Mouse (Mus musculus) heart, postnatal 0 days (tissue): ENCODE results near the gene Prkd3. TPM values are rescaled to one million over a fixed set of nuclear protein-coding genes. Genes with fewer than 3 reads are reported as not detected.

Experiments used
- ATAC-seq: fragments of 200-750 bp; cut with Nextera tagmentation; 2 replicates; pipeline ENCODE4 v1.8.0; 2017; ENCODE audit warnings: low read depth, moderate number of reproducible peaks, moderate library complexity; ENCODE audit not compliant: insufficient read depth
- DNase-seq: peaks from one replicate; pipeline ENCODE4 v3.0.0-alpha.2; 2016; ENCODE audit warnings: low spot score
- H3K27ac ChIP-seq: fragments of 300-500 bp; sonication (generic); 2 replicates; pipeline ENCODE4 v1.5.1; 2014; ENCODE audit warnings: low read depth, mild to moderate bottlenecking
- H3K27me3 ChIP-seq: fragments of 300-500 bp; sonication (generic); 2 replicates; pipeline ENCODE4 v1.6.1; 2014; ENCODE audit warnings: low read length, mixed read lengths; ENCODE audit not compliant: control insufficient read depth, insufficient read depth
- H3K36me3 ChIP-seq: fragments of 300-500 bp; sonication (generic); replicated peaks from 2 replicates; pipeline ENCODE4 v1.6.1; 2014; ENCODE audit warnings: low read length, mixed read lengths; ENCODE audit not compliant: control insufficient read depth, insufficient read depth
- H3K4me1 ChIP-seq: fragments of 300-500 bp; sonication (generic); 2 replicates; pipeline ENCODE4 v1.6.1; 2014; ENCODE audit warnings: antibody characterized with exemption; ENCODE audit not compliant: control insufficient read depth, insufficient read depth
- H3K4me2 ChIP-seq: fragments of 300-500 bp; sonication (generic); 2 replicates; pipeline ENCODE4 v1.6.1; 2014; ENCODE audit warnings: low read depth, mild to moderate bottlenecking, low read length, moderate library complexity
- H3K4me3 ChIP-seq: fragments of 300-500 bp; sonication (generic); 2 replicates; pipeline ENCODE4 v1.5.1; 2014; ENCODE audit warnings: low read depth, low read length
- H3K9ac ChIP-seq: fragments of 300-500 bp; sonication (generic); replicated peaks from 2 replicates; pipeline ENCODE4 v1.6.1; 2014; ENCODE audit warnings: low read depth, low read length, mixed read lengths
- H3K9me3 ChIP-seq: fragments of 300-500 bp; sonication (generic); replicated peaks from 2 replicates; pipeline ENCODE4 v1.6.1; 2016; ENCODE audit warnings: low read length; ENCODE audit not compliant: control insufficient read depth
- CTCF ChIP-seq: IDR thresholded peaks from 2 replicates; pipeline ENCODE4 v1.5.1; 2016; ENCODE audit warnings: antibody characterized with exemption, control low read depth, low read depth
- EP300 ChIP-seq: IDR thresholded peaks from 2 replicates; pipeline ENCODE4 v1.6.1; 2016; ENCODE audit warnings: antibody characterized with exemption, low read depth
- WGBS: fragments of 180-500 bp; shearing (Covaris S2); extraction: QIAGEN DNeasy Blood & Tissue Kit; methylation state at CpG from one replicate; pipeline ENCODE4 v1.1.7; 2014; 5-methylcytosine and 5-hydroxymethylcytosine counted together
- polyA plus RNA-seq: library from polyadenylated mRNA; unstranded; fragments of >200 nt; fragmentation: Nextera tagmentation; extraction: Ambion mirVana; gene quantifications from 2 replicates; pipeline ENCODE4 v1.2.1, GENCODE M21; 2015
- total RNA-seq: library from RNA; depleted of rRNA; stranded (reverse); fragments of >200 nt; gene quantifications from 2 replicates; pipeline ENCODE4 v1.2.3, GENCODE M21; 2014; ENCODE audit warnings: low replicate concordance; rRNA removed

The Prkd3 gene
- total RNA-seq (36.8 and 39.7 TPM in 2 replicates), polyA plus RNA-seq (11.7 and 12.4 TPM in 2 replicates)

- no peaks in the 10 kb centered on the region for H3K36me3 ChIP-seq
- H3K4me2 ChIP-seq, result peak within 1 kb of the TSS; percentile 88
- H3K27ac ChIP-seq, result peak within 1 kb of the TSS; percentile 91
- DNase-seq, result peak; percentile 47
- peak; percentile 91 for ATAC-seq
- no peaks in the 10 kb centered on the region for H3K9me3 ChIP-seq
- under 1% methylated on average over 92 of the region's 113 CpGs for WGBS
- H3K4me3 ChIP-seq, result peak within 1 kb of the TSS; percentile 84
- TF ChIP-seq EP300 (no peak), CTCF (no peak)
- H3K27me3 ChIP-seq, result no peaks in the 10 kb centered on the region
- peak within 1 kb of the TSS; percentile 85 for H3K9ac ChIP-seq
- peaks cover 29% of the 10 kb centered on the region for H3K4me1 ChIP-seq
Observed at GRCm38 (mm10) chr17:79020208-79020983, at the start of gene Prkd3. Prkd3 (minus strand) TSS chr17:79020816.

DNA sequence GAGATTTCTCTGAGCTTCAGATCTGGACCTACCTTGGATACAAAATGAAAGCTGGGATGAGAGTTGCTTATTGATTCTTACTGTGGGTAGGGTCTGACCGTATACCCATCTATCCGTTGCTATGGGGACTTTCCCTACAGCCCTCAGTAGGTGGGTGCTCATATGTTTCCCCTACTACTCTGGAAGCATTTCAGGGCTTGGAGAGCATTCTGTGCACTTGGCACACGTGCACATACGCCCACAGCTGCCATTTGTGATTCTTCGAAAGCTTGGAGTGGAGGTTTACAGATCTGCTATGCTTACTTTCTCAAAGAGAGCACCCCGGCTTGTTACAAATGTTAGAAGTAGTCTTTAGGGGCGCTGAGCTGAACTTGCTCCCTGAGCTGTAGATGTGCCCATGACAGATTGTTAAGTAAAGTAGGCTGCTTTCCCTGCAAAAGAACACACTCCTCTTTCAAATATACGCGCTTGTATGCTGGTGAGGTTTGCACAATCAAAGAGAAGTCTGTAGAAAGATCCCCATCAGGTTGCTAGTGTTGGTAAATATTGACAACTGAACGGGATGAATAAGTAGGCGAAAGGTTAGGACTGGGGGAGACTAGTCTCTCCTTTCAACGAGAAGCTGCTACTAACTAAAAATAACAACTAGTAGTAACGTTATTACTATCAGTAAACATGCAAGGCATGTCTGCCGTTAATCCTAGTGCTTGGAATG is 49.3 kb upstream of the Prkd3 start:
- H3K9ac ChIP-seq, result no peak overlapping the region
- H3K4me2 ChIP-seq, result no peak overlapping the region
- no peaks in the 10 kb centered on the region for H3K9me3 ChIP-seq
- no peaks in the 10 kb centered on the region for H3K36me3 ChIP-seq
- no peaks in the 10 kb centered on the region for H3K4me1 ChIP-seq
- no peak for DNase-seq
- WGBS, result 77% methylated on average over 14 of the region's 14 CpGs
- ATAC-seq, result no peak
- TF ChIP-seq CTCF, result no peak
- no peak for TF ChIP-seq EP300
- no peak overlapping the region for H3K4me3 ChIP-seq
- H3K27ac ChIP-seq, result no peak overlapping the region
- no peaks in the 10 kb centered on the region for H3K27me3 ChIP-seq

- Histone ChIP-seq H3K36me3 (no peaks in the 10 kb centered on the region), H3K4me2 (no peak overlapping the region), H3K9me3 (no peaks in the 10 kb centered on the region), H3K27ac (peak overlapping the region; percentile 15; the same call in 1 of the 2 replicates), H3K4me3 (no peak overlapping the region), H3K4me1 (no peaks in the 10 kb centered on the region), H3K9ac (no peak overlapping the region), H3K27me3 (no peaks in the 10 kb centered on the region)
- whole genome bisulfite sequencing, result 69% methylated on average over 4 of the region's 4 CpGs
- ATAC-seq, result no peak
- TF ChIP-seq EP300 (no peak), CTCF (no peak)
- no peak for DNase-seq
Observed at GRCm38 (mm10) chr17:79069019-79069418, 48.4 kb upstream of the Prkd3 start.

DNA sequence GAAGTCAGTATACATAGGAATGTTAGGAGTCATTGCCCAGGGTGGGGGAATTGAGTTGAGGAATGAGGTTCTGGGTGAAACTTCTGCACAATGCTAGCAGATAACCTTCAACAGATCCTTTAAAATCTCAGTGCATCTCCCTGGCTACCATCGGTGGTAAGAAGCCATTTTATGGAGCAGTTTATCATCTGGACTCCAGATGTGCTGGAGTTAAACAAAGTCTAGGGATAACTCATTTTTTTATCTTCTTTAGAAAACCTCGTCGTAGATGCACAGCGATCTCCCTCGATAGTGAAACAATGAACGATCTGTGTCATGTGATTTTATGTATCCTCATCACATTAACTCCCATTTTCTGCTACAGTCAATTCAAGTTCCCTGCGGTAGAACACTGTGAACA is 48.0 kb upstream of the Prkd3 start:
- no peaks in the 10 kb centered on the region for H3K9me3 ChIP-seq
- no peak overlapping the region for H3K4me2 ChIP-seq
- TF ChIP-seq EP300 (no peak), CTCF (no peak)
- DNase-seq (no peak), ATAC-seq (no peak)
- peak overlapping the region; percentile 15; the same call in 1 of the 2 replicates for H3K27ac ChIP-seq
- H3K27me3 ChIP-seq, result no peaks in the 10 kb centered on the region
- 78% methylated on average over 7 of the region's 7 CpGs for WGBS
- no peak overlapping the region for H3K4me3 ChIP-seq
- H3K4me1 ChIP-seq, result no peaks in the 10 kb centered on the region
- no peaks in the 10 kb centered on the region for H3K36me3 ChIP-seq
- H3K9ac ChIP-seq, result no peak overlapping the region

DNA sequence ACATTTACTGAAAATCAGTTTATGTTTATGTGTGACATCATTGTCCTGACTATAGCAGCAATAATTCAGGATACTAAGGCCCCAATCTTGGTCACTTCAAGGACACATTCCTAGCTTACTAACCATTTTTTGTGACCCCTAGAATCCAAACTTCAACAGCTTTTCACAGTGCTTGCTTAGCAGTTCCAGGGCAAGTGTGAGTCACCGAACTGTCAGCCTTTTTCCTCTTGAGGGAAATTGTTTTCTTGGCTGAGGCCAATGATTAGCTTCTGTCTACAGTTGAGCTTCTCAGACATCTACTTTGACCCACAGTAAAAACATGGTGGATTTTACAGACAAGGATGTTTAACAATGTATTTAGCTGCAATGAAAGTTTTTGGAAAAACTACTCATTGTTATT is 43.6 kb upstream of the Prkd3 start:
- Histone ChIP-seq H3K27me3 (no peaks in the 10 kb centered on the region), H3K4me2 (no peak overlapping the region), H3K4me1 (no peaks in the 10 kb centered on the region), H3K36me3 (no peaks in the 10 kb centered on the region), H3K4me3 (no peak overlapping the region), H3K9ac (no peak overlapping the region), H3K9me3 (no peaks in the 10 kb centered on the region), H3K27ac (no peak overlapping the region)
- DNase-seq, result no peak
- 45% methylated on average over 1 of the region's 1 CpGs for WGBS
- TF ChIP-seq CTCF, result no peak
- TF ChIP-seq EP300, result no peak
- ATAC-seq, result no peak
